Mouse (Mus musculus): ENCODE results near the gene Ppy.

- TF ChIP-seq CTCF (IDR thresholded peaks at IDR 0.05 in 2 of 3, conservative IDR thresholded peaks at IDR 0.05 in 1 of 3; ENCODE audit: control insufficient read depth in 1 of 3, insufficient read depth in 1 of 3, low read depth in 2 of 3, low read length in 3 of 3, poor library complexity in 1 of 3, severe bottlenecking in 1 of 3) (no peak), EP300 (IDR thresholded peaks at IDR 0.05; ENCODE audit: low read depth in 1 of 2, low read length in 2 of 2) (no peak), MYB (IDR thresholded peaks at IDR 0.05; ENCODE audit: low read depth, low read length) (no peak), POLR2A (IDR thresholded peaks at IDR 0.05; ENCODE audit: control insufficient read depth in 1 of 2, insufficient read depth in 1 of 2, low read depth in 1 of 2, low read length in 2 of 2, poor library complexity in 1 of 2) (no peak), POLR2AphosphoS2 (IDR thresholded peaks at IDR 0.05; ENCODE audit: low read length) (no peak), USF1 (IDR thresholded peaks at IDR 0.05; ENCODE audit: low read depth, low read length) (no peak), MAZ (IDR thresholded peaks at IDR 0.05; ENCODE audit: low read depth, low read length) (no peak), RAD21 (IDR thresholded peaks at IDR 0.05; ENCODE audit: low read depth, low read length) (no peak), GATA1 (IDR thresholded peaks at IDR 0.05; ENCODE audit: low read depth, low read length) (no peak), ZC3H11A (IDR thresholded peaks at IDR 0.05; ENCODE audit: low read depth, low read length) (no peak)
These were observed 41.2 kb upstream of the Ppy start for GRCm38 (mm10) chr11:102142355-102142754.

Measured in MEL (cell line).